Mouse (Mus musculus): ENCODE measurements around the gene Tex30. TPM values are rescaled to one million over a fixed set of nuclear protein-coding genes. Genes with fewer than 3 reads are reported as not detected.

The Tex30 gene
- 102 and 157 TPM in 2 replicates for polyA plus RNA-seq (2012; rRNA removed)

DNA sequence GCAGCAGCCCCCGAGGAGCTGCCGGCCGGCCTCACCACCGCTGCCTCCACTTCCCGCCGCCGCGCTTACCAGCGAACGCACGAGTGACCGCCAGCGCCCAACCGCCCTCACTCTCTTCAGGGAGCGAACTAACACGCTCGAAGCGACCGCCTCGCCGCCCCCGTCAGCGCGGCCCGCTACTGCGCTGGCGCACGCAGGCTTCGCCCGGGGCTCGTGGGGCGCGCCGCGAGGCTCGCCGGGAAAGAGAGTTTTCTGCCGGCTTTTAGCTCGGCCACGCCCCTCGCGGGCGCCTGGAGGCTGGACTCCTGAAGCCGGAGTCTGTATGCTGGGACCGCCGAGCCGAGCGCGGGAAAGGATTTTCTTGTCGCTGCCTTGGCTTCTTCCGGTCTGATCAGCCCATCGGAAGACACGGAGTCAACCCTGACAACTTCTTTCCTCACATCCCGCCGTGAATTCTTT is at the start of gene Tex30:
Tex30 (minus strand) TSS at position 183 of the 459 bp plus-strand sequence.
- Histone ChIP-seq H3K4me1 (ENCODE audit: control insufficient read depth, insufficient read depth, low read length) (peaks cover 3% of the 10 kb centered on the region; the same call in 1 of the 2 replicates), H3K27me3 (ENCODE audit: control insufficient read depth, insufficient read depth, low read length) (no peaks in the 10 kb centered on the region), H3K27ac (ENCODE audit: control insufficient read depth, insufficient read depth, low read depth, low read length) (peak within 1 kb of the TSS; percentile 100), H3K4me3 (ENCODE audit: control insufficient read depth, low read depth, low read length) (peak within 1 kb of the TSS; percentile 97), H3K36me3 (ENCODE audit: control insufficient read depth, insufficient read depth, low read length) (no peaks in the 10 kb centered on the region)
- peak; percentile 97 for TF ChIP-seq POLR2A (IDR thresholded peaks at IDR 0.05; ENCODE audit: control insufficient read depth, low read depth, low read length)
- no peak for TF ChIP-seq CTCF (IDR thresholded peaks at IDR 0.05; ENCODE audit: control insufficient read depth, insufficient read depth, insufficient replicate concordance, low read depth, low read length)

DNA sequence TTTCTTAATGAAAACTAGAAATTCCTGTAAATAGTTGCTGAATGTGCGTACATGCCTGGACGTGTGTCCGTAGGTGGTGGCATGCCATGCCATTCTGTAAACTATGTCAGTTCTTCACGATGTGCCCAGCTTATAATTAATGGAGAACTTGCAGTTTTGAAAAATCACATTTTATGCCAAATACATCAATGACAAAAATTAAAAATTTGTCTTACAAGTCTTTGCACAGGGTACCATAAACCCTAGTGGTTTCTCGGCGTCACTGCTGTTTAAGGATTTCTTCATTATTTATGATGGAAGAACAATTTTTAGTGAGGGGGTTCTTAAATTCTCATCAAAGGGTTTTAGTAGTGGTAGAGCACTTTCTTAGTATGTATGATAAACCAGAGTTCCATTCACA is 46.5 kb upstream of the Tex30 start:
- H3K4me1 ChIP-seq (ENCODE audit: control insufficient read depth, insufficient read depth, low read length), result no peaks in the 10 kb centered on the region; the same call in none of the 2 replicates
- H3K4me3 ChIP-seq (ENCODE audit: control insufficient read depth, low read depth, low read length), result no peak overlapping the region
- TF ChIP-seq CTCF (IDR thresholded peaks at IDR 0.05; ENCODE audit: control insufficient read depth, insufficient read depth, insufficient replicate concordance, low read depth, low read length) (no peak), POLR2A (IDR thresholded peaks at IDR 0.05; ENCODE audit: control insufficient read depth, low read depth, low read length) (no peak)
- H3K36me3 ChIP-seq (ENCODE audit: control insufficient read depth, insufficient read depth, low read length), result no peaks in the 10 kb centered on the region
- H3K27ac ChIP-seq (ENCODE audit: control insufficient read depth, insufficient read depth, low read depth, low read length), result no peak overlapping the region
- no peaks in the 10 kb centered on the region for H3K27me3 ChIP-seq (ENCODE audit: control insufficient read depth, insufficient read depth, low read length)

DNA sequence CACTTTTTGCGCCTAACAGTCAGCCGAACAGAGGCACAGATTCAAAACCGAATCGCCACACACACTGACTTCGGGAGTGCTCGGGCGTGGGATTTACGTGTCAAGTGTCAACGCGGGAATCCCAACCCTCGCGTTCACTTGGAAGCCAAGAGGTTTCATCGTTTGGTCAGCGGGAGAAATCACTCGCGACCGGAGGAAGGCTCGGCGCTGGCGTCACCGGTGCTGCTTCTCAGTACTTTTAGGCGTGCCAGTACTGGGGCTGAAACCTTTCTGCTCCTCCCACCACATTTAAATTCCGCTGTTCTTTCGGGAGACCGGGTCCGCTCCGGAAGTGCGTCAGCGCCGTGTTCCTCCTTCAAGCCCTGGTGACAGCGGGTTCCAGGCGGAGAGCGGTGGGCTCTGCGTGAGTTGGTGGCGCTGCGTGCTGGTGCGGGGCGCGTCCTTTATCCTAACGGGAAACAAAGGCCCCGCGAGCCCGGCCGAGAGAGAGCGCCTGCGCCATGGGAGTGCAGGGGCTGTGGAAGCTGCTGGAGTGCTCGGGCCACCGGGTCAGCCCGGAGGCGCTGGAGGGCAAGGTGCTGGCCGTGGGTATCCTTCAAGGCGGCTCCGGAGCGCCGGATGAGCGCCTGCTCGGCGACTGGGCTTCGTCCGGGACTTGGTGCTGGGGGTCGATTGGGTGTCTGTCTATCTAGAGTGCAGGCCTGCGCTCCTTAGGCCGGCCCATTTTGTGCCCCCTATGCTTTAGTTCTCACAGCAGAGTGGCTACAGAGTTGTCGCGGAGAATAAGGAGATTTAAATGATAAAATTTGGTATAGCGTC is 45.5 kb upstream of the Tex30 start, which contains the start of gene Ercc5:
Ercc5 (plus strand) TSS at position 182 of the 819 bp plus-strand sequence.
- TF ChIP-seq CTCF (IDR thresholded peaks at IDR 0.05; ENCODE audit: control insufficient read depth, insufficient read depth, insufficient replicate concordance, low read depth, low read length) (no peak), POLR2A (IDR thresholded peaks at IDR 0.05; ENCODE audit: control insufficient read depth, low read depth, low read length) (peak; percentile 79)
- H3K27me3 ChIP-seq (ENCODE audit: control insufficient read depth, insufficient read depth, low read length), result no peaks in the 10 kb centered on the region
- H3K36me3 ChIP-seq (ENCODE audit: control insufficient read depth, insufficient read depth, low read length), result no peaks in the 10 kb centered on the region
- H3K27ac ChIP-seq (ENCODE audit: control insufficient read depth, insufficient read depth, low read depth, low read length), result peak within 1 kb of the TSS; percentile 73
- H3K4me3 ChIP-seq (ENCODE audit: control insufficient read depth, low read depth, low read length), result peak within 1 kb of the TSS; percentile 90
- no peaks in the 10 kb centered on the region; the same call in none of the 2 replicates for H3K4me1 ChIP-seq (ENCODE audit: control insufficient read depth, insufficient read depth, low read length)

DNA sequence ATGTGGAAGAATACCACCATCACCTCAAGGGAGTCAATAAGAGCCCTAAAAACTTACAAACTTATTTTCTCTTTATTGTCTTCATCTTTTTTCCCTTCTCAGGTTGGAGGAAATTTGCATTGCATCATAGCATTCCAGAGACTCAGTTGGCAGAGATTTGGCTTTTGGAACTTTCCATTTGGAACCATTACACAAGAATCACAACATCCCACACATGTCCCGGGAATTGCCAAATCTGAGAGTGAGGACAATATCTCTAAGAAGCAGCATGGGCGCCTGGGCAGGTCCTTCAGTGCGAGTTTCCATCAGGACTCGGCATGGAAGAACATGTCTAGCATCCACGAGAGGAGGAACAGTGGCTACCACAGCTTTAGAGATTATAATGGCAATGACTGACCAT is 40.5 kb upstream of the Tex30 start:
- Histone ChIP-seq H3K36me3 (ENCODE audit: control insufficient read depth, insufficient read depth, low read length) (no peaks in the 10 kb centered on the region), H3K4me3 (ENCODE audit: control insufficient read depth, low read depth, low read length) (no peak overlapping the region), H3K27me3 (ENCODE audit: control insufficient read depth, insufficient read depth, low read length) (no peaks in the 10 kb centered on the region), H3K27ac (ENCODE audit: control insufficient read depth, insufficient read depth, low read depth, low read length) (no peak overlapping the region), H3K4me1 (ENCODE audit: control insufficient read depth, insufficient read depth, low read length) (no peaks in the 10 kb centered on the region; the same call in 1 of the 2 replicates)
- TF ChIP-seq CTCF (IDR thresholded peaks at IDR 0.05; ENCODE audit: control insufficient read depth, insufficient read depth, insufficient replicate concordance, low read depth, low read length), result no peak
- no peak for TF ChIP-seq POLR2A (IDR thresholded peaks at IDR 0.05; ENCODE audit: control insufficient read depth, low read depth, low read length)

DNA sequence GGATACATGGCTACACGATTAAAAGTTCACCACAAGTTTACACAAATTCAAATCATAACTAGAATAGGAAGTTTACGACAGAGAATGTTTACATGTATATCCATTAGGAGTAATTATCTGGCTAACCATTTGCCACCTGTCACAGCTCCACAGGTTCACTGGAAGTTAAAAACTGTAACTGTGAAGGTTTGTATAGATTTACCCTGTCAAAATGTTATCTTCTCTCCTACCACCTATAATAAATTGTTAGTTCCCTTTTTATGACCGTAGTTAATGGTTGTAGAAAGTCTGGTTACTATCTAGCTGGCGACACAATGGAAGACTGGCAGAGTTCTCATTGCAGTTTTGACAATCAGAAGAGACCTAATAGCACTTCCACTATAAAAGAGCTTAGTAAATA is 38.0 kb upstream of the Tex30 start:
- no peaks in the 10 kb centered on the region for H3K36me3 ChIP-seq (ENCODE audit: control insufficient read depth, insufficient read depth, low read length)
- no peak for TF ChIP-seq POLR2A (IDR thresholded peaks at IDR 0.05; ENCODE audit: control insufficient read depth, low read depth, low read length)
- no peak for TF ChIP-seq CTCF (IDR thresholded peaks at IDR 0.05; ENCODE audit: control insufficient read depth, insufficient read depth, insufficient replicate concordance, low read depth, low read length)
- no peak overlapping the region for H3K4me3 ChIP-seq (ENCODE audit: control insufficient read depth, low read depth, low read length)
- H3K27ac ChIP-seq (ENCODE audit: control insufficient read depth, insufficient read depth, low read depth, low read length), result no peak overlapping the region
- no peaks in the 10 kb centered on the region for H3K4me1 ChIP-seq (ENCODE audit: control insufficient read depth, insufficient read depth, low read length)
- H3K27me3 ChIP-seq (ENCODE audit: control insufficient read depth, insufficient read depth, low read length), result no peaks in the 10 kb centered on the region

DNA sequence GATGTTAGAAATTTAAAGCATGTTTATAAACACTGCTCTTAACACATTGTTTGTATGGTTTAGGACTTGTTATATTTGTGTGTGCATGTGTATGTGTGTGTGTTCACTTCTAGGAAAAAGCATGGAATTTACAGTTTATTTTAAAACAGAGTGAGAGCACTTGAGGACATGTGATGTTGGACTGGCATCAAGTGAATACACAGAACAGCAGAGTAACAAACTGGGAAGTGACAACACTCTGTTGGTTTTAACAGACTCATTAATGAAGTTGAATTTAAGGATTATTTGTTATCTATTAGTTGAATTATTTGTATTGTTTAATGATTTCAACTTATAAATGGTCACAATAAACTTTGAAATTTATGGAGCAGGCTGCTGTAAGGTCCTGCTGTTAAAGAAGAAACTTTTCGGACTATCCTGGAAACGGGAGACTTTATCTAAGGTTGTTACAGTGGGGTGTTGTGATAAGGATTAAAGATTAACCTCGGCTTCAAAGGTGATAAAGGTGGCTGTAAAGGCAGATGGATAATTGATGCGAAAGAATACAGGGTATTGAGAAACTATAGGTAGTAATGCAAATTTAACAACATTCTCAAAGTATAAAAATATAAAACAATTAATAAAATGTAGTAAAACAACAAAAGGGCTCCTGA is 27.8 kb upstream of the Tex30 start:
- Histone ChIP-seq H3K27me3 (ENCODE audit: control insufficient read depth, insufficient read depth, low read length) (no peaks in the 10 kb centered on the region), H3K36me3 (ENCODE audit: control insufficient read depth, insufficient read depth, low read length) (no peaks in the 10 kb centered on the region), H3K27ac (ENCODE audit: control insufficient read depth, insufficient read depth, low read depth, low read length) (no peak overlapping the region), H3K4me1 (ENCODE audit: control insufficient read depth, insufficient read depth, low read length) (no peaks in the 10 kb centered on the region), H3K4me3 (ENCODE audit: control insufficient read depth, low read depth, low read length) (no peak overlapping the region)
- TF ChIP-seq CTCF (IDR thresholded peaks at IDR 0.05; ENCODE audit: control insufficient read depth, insufficient read depth, insufficient replicate concordance, low read depth, low read length) (no peak), POLR2A (IDR thresholded peaks at IDR 0.05; ENCODE audit: control insufficient read depth, low read depth, low read length) (no peak)

DNA sequence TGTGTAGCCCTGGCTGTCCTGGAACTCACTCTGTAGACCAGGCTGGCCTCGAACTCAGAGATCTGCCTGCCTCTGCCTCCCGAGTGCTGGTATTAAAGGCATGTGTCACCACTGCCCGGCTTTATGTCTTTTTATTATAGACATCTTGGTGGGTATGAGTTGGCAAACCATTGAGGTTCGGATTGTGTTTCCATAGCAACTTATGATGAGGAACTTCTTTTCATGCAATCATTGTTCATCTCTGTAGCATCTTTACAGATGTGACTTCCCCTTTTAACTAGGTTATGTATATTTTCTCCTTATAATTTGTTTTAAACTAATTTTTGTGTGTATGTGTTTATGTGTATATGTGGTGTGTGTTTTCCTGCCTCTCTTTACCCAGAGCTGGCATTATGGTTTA is 23.3 kb upstream of the Tex30 start:
- no peak overlapping the region for H3K4me3 ChIP-seq (ENCODE audit: control insufficient read depth, low read depth, low read length)
- no peaks in the 10 kb centered on the region for H3K27me3 ChIP-seq (ENCODE audit: control insufficient read depth, insufficient read depth, low read length)
- no peak overlapping the region for H3K27ac ChIP-seq (ENCODE audit: control insufficient read depth, insufficient read depth, low read depth, low read length)
- no peaks in the 10 kb centered on the region for H3K4me1 ChIP-seq (ENCODE audit: control insufficient read depth, insufficient read depth, low read length)
- H3K36me3 ChIP-seq (ENCODE audit: control insufficient read depth, insufficient read depth, low read length), result no peaks in the 10 kb centered on the region
- TF ChIP-seq POLR2A (IDR thresholded peaks at IDR 0.05; ENCODE audit: control insufficient read depth, low read depth, low read length), result no peak
- TF ChIP-seq CTCF (IDR thresholded peaks at IDR 0.05; ENCODE audit: control insufficient read depth, insufficient read depth, insufficient replicate concordance, low read depth, low read length), result no peak

Measured in testis, adult 2 months (tissue).